Mouse (Mus musculus): ENCODE results near the gene Tmem104.
A peak's percentile ranks its signal among the peaks of the same experiment; 100 is the strongest.

Tmem104 gene

GRCm38 (mm10) chr11:115166776-115167175 is 20.5 kb upstream of the Tmem104 start:
- DNase-seq (ENCODE audit: low spot score in 2 of 2): no peak

DNA sequence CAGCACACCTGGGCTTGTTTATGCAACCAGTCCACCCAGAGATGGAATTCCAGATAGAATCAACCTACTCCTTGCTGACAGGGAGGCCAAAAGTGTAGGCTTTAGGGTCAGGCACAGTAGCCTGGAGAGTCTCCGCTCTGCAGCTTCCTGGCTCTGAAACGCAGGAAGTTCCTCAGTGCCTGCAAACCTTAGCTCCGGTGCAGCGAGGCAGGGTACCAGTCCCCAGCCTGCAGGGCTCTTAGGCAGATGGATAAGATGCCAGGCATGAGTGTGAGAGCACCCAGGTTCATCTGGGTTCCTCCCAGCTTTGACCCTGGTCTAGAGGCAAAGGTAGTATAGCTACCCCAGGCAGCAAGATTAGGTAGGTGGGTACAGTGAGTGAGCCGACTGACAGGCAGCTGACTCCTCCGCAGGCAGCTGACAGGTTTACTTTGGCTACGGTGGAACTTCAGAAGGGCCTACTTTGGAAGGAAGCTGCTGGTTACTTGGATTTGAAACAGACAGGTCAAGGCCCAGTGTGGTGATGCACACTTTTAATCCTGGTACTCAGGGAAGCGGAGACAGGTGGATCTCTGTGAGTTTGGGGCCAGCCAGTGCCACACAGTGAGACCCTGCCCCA is 19.5 kb upstream of the Tmem104 start:
- no peak for DNase-seq (ENCODE audit: low spot score in 2 of 2)

- no peak for DNase-seq (ENCODE audit: low spot score in 2 of 2)
These were observed 17.9 kb upstream of the Tmem104 start for GRCm38 (mm10) chr11:115169430-115169829.

- DNase-seq (ENCODE audit: low spot score in 2 of 2): no peak
These were observed 16.2 kb upstream of the Tmem104 start for GRCm38 (mm10) chr11:115171125-115171524.

GRCm38 (mm10) chr11:115172825-115173287 is 14.4 kb upstream of the Tmem104 start:
- DNase-seq (ENCODE audit: low spot score in 2 of 2): no peak

DNA sequence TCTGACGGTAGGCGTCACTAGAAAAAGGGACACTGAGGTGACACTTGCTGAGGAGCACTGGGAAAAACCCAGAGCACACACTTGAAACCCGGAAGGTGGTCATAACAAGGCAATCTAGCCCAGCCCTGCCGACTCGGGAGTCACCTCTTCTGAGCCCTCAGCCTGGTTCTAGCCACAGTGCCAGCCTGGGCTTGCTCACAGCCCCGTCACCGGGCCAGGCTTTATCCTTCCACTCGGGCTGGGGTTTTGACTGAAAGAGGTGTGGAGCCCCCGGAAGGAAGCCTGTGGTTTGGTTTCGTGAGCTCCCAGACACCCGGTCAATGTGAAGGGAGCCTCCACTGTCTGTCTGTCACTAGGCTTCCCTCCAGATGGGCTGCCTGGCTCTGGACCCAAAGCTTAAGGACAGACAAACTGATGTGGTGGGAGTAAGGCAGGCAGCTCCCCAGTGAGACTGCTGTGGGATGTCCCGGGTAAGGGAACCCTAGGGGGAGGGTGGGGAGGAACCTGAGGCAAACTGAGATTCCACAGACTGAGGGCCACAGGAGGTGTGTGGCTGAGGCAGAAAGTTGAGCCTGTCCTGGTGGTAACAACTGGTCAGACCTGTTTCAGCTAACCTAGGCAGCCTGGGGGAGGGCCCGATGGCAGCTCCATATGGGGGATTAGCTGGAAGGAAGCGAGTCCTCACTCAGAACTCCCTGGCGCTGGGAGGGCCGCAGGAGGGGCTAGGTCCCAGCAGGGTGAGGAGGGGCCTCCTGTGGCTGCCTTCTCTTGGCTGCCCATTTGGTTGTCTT is 13.5 kb upstream of the Tmem104 start:
- no peak for DNase-seq (ENCODE audit: low spot score in 2 of 2)

GRCm38 (mm10) chr11:115176399-115177190 is 10.7 kb upstream of the Tmem104 start:
- no peak for DNase-seq (ENCODE audit: low spot score in 2 of 2)

DNA sequence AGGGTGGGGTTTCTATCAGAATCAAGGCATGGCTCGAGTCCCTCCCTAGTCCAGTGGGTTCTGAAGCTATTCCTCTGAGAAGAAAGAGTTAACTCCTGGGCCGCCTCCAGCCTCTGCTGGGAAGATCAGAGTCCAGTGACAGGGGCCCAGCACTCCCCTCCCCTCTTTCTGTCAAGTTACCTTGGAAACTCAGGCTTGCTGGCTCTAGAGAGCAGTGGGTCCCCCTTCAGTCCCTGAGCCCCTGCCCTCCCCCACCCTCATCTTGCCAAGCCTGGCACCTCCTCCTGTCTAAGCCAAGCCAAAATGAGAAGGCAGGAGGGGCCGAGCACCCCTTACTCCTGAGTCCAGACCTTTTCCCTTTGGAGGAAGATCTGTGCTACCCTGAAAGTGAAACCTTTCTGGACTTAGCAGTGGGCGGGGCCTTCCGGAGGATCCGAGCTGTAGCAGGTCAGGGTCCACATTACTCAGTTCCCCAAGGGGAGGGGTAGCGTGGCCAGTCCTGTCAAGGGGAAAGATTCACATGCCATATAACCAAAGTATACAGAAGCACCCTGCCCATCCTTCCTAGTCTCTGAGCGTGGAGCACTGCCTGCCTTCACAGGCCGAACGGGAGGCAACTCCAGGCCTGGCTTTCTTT is 9.6 kb upstream of the Tmem104 start:
- no peak for DNase-seq (ENCODE audit: low spot score in 2 of 2)

- no peak for DNase-seq (ENCODE audit: low spot score in 2 of 2)
These were observed 8.5 kb upstream of the Tmem104 start for GRCm38 (mm10) chr11:115178766-115179165.

- DNase-seq (ENCODE audit: low spot score in 2 of 2): no peak
These were observed 8.1 kb upstream of the Tmem104 start for GRCm38 (mm10) chr11:115179191-115179590.

DNA sequence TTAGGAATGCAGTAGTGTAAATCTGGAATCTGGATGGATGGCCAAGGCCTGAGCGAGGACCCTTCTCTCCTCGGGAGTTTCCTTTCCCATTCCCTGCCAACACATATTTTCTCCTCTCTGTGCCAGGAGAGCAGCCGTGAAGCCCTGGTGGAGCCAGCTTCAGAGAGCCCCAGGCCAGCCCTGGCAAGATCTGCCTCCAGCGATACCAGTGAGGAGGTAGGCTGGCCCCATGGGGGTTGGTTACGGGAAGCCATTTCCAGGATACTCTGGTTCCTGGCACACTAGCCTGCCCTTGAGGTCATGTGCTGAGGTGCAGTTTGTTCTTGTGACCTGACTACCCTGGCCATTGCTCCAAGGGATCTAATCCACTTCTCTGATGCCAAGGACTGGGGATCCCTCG is 7.4 kb upstream of the Tmem104 start:
- no peak for DNase-seq (ENCODE audit: low spot score in 2 of 2)

GRCm38 (mm10) chr11:115181913-115182638 is 5.2 kb upstream of the Tmem104 start:
- DNase-seq (ENCODE audit: low spot score in 2 of 2): peak; percentile 61 to 64

- no peak for DNase-seq (ENCODE audit: low spot score in 2 of 2)
These were observed 2.3 kb upstream of the Tmem104 start for GRCm38 (mm10) chr11:115184973-115185372.

- DNase-seq (ENCODE audit: low spot score in 2 of 2): no peak
These were observed 406 bp downstream of the Tmem104 start, which contains the start of gene Nat9 for GRCm38 (mm10) chr11:115187693-115188092. TSS of gene Nat9 (minus strand) at chr11:115187859.

DNA sequence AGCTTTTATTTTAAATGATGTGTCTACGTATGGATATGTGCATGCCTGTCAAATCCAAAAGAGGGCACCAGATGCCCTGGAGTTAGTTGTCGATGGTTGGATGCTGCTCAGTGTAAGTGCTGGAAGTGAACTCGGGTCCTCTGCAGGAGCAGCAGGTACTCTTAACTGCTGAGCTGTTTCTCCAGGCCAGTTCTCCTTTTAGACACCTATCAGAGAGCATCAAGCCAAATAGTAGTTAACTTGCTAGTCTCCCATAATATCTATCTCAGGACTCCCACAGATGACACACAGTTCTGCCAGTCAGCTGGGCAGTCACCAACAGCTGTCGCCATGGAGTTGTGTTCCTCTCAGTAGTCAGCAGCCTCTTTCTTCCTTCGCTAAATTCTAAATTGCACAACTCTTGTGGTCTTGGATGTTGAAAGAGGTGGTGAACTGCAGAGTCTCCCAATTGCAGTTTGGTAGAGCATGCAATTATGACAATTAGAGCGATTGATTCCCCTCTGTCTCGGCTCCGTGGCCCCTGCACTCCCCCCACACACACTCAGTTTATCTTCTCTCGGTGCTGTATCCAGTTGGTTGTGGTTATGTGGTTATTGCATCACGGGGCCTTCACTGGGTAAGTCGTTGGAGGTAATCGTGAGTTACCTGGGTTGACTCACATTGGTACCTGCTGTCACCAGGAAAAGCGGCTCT is 1.4 kb downstream of the Tmem104 start:
- DNase-seq (ENCODE audit: low spot score in 2 of 2): no peak

DNA sequence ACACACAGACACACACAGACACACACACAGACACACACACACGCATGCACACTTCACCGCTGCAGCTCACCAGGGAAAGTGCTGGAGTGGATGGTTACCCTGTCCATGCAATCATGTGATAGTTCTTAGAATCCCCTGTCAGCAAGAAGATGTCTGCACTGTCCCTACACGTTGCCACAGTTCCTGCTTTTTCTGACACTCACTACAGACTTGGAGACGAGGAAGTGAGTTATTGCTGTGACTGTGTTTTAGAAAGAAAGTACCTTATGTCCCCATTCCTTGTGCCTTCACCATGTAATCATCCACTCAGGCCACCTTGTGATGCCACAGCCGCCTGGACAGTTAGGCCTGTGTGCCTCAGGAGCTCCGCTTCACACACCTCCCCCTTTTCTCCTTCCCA is 2.0 kb downstream of the Tmem104 start:
- no peak for DNase-seq (ENCODE audit: low spot score in 2 of 2)

DNA sequence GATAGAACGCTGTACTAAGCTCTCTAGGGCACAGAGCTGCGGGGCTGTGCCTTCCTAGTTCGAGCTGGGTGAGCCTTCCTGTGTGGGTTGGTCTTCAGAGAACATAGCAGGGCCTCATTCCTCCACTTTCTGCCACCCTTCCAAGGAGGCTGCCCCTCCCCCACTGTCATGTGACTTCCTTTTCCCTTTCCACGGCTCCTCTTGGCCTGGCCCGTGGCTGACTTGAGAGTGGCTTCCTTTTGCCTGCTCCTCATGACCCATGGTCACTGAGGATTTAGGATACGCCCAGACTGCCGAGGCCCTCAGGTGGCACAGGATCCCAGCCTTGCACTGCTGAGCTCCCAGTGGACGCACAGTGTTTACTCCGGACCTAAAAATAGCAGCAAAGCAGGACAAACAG is 4.9 kb downstream of the Tmem104 start:
- DNase-seq (ENCODE audit: low spot score in 2 of 2): no peak

DNA sequence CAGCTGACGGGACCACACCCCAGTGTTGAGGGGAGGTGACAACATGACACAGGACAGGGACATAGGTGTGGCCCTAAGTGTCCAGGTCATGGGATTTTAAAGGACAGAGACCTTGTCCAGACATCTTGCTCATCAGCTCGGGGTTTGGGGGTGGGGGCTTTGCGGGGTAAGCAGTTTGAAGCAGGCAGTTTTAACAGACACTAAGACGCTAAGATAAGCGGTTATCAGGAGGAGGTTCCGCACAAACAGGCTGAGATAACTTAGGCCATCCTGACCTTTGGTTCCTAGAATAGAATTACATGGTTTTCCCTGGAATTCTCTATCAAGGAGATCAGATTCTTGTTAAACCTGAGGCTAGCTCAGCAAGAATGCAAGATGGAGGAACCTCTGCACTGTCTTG is 7.4 kb downstream of the Tmem104 start:
- no peak for DNase-seq (ENCODE audit: low spot score in 2 of 2)

DNA sequence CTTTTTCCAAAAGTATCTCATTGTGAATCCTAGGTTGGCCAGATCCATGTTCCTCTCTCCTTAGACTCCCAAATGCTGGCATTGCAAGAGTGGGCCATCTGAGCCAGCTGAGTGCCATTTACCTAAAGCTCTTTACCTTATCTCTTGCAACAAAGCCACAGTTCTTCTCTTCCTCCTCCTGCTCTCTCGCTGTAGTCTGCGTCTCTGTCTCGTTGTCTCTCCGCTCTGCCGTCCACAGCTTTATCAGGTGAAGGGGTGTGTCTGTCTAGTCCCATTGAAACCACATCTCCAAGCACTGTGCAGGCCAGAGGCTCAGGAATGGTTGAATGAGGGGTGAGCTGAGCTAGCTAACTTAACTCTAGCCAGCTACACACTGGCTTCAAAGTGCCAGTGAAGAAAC is 8.6 kb downstream of the Tmem104 start:
- DNase-seq (ENCODE audit: low spot score in 2 of 2): no peak

DNA sequence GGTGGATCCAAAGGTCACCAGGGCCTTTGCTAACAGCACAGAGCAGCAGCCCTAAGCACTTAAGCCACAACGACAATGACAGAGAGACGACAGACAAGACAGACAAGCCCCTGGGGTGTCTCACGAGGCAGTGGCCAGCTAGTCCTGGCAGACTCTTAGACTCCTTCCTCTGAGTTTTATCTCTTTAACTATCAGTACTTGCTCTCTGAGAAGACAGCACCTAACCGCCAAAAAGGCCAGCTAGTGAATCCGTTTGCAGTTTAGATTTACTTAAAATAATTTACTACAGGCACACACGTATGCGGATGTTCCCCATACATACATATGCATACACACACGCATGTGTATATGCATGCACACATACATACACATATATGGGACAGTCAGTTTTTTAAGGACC is 10.3 kb downstream of the Tmem104 start:
- DNase-seq (ENCODE audit: low spot score in 2 of 2): no peak

DNA sequence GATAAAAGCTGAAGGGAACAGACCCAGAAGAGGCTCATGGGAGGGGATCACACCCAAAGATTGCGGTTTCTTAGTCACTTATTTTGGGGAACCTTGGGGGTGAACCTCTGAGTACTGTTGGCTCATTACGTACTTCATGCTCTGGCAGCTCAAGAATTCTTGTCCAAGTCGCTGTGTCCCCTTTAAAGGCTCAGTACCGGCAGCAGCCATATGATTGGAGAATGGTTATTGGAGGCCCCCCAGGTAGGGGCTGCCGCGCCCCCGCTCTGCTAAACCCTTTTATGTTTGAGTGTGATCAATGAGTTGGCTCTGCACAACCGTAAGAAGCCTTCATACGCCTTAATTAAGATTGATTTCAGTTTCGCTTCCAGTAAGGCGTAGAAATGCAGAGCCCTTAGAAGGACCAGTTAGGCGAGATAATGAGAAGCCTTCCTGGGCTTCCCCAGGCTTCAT is 11.7 kb downstream of the Tmem104 start:
- no peak for DNase-seq (ENCODE audit: low spot score in 2 of 2)
